Mouse (Mus musculus) heart, adult 9 months (tissue): ENCODE measurements around the gene Zscan2.

ENCODE experiments used
- DNase-seq, 2 experiments: peaks; one replicate each; pipeline ENCODE4 v3.0.0; 2022; ENCODE audit warnings: low spot score in 2 of 2

Gene Zscan2

GRCm38 (mm10) chr7:80843910-80844640 lies 16.6 kb upstream of the Zscan2 start:
- no peak for DNase-seq

GRCm38 (mm10) chr7:80844691-80845090 lies 16.0 kb upstream of the Zscan2 start:
- no peak for DNase-seq

- DNase-seq: peak; percentile 44 to 51
These were observed 15.0 kb upstream of the Zscan2 start for GRCm38 (mm10) chr7:80845621-80846279.

GRCm38 (mm10) chr7:80846280-80846678 lies 14.4 kb upstream of the Zscan2 start:
- no peak for DNase-seq

GRCm38 (mm10) chr7:80846709-80847108 lies 14.0 kb upstream of the Zscan2 start:
- no peak for DNase-seq

GRCm38 (mm10) chr7:80849267-80849666 lies 11.5 kb upstream of the Zscan2 start:
- no peak for DNase-seq

GRCm38 (mm10) chr7:80849710-80850109 lies 11.0 kb upstream of the Zscan2 start:
- DNase-seq: peak; percentile 60 to 67

- no peak for DNase-seq
These were observed 10.2 kb upstream of the Zscan2 start for GRCm38 (mm10) chr7:80850520-80850919.

GRCm38 (mm10) chr7:80853218-80853617 lies 7.5 kb upstream of the Zscan2 start:
- DNase-seq: no peak

- no peak for DNase-seq
These were observed 5.4 kb upstream of the Zscan2 start for GRCm38 (mm10) chr7:80855316-80855715.

- DNase-seq: peak; percentile 52 to 74
These were observed 3.5 kb upstream of the Zscan2 start for GRCm38 (mm10) chr7:80857181-80857580.

GRCm38 (mm10) chr7:80860227-80860626 lies 493 bp upstream of the Zscan2 start:
- peak; percentile 62 to 65 for DNase-seq

- no peak for DNase-seq
These were observed 1.8 kb downstream of the Zscan2 start for GRCm38 (mm10) chr7:80862475-80862874.

- DNase-seq: no peak
These were observed 2.8 kb downstream of the Zscan2 start for GRCm38 (mm10) chr7:80863520-80863919.

- DNase-seq: no peak
These were observed 3.4 kb downstream of the Zscan2 start for GRCm38 (mm10) chr7:80864151-80864550.

GRCm38 (mm10) chr7:80864831-80865230 lies 4.1 kb downstream of the Zscan2 start:
- DNase-seq: peak in 1 of 2 experiments; percentile 30

- no peak for DNase-seq
These were observed 4.8 kb downstream of the Zscan2 start for GRCm38 (mm10) chr7:80865521-80865920.

- no peak for DNase-seq
These were observed 5.9 kb downstream of the Zscan2 start for GRCm38 (mm10) chr7:80866514-80867147.

GRCm38 (mm10) chr7:80868686-80869085 lies 8.0 kb downstream of the Zscan2 start:
- no peak for DNase-seq

- no peak for DNase-seq
These were observed 12.3 kb downstream of the Zscan2 start for GRCm38 (mm10) chr7:80873038-80873437.

- DNase-seq: no peak
These were observed 12.9 kb downstream of the Zscan2 start for GRCm38 (mm10) chr7:80873631-80874030.

GRCm38 (mm10) chr7:80875727-80876126 lies 15.0 kb downstream of the Zscan2 start:
- no peak for DNase-seq
